Mouse (Mus musculus) heart, adult 2 months (tissue): Measurements from ENCODE around the gene Ten1.

ENCODE experiments used
- CTCF ChIP-seq: fragments of 200-600 bp; IDR thresholded peaks from 2 replicates; pipeline ENCODE4 v1.8.1; 2022; ENCODE audit warnings: antibody characterized with exemption, mild to moderate bottlenecking, moderate library complexity
- EP300 ChIP-seq: fragments of 200-500 bp; IDR thresholded peaks from 2 replicates; pipeline ENCODE4 v1.6.1; 2011; ENCODE audit warnings: low read depth, low read length, control low read depth; ENCODE audit not compliant: insufficient read depth
- POLR2A ChIP-seq: fragments of 200-500 bp; IDR thresholded peaks from 2 replicates; pipeline ENCODE4 v1.6.1; 2011; ENCODE audit warnings: mild to moderate bottlenecking, low read depth, low read length, control low read depth; ENCODE audit not compliant: insufficient read depth

- no peak for TF ChIP-seq EP300
- no peak for TF ChIP-seq POLR2A
- TF ChIP-seq CTCF = no peak
Observed at GRCm38 (mm10) chr11:116228699-116229098, 30.0 kb downstream of the Ten1 start.
